Mouse (Mus musculus): ENCODE measurements around the gene Lgmn. TPM values are rescaled to one million over a fixed set of nuclear protein-coding genes. Genes with fewer than 3 reads are reported as not detected.
A peak's percentile ranks its signal among the peaks of the same experiment; 100 is the strongest.

Lgmn gene
- total RNA-seq, 2 experiments from 2014 or later = 93.8 to 102 TPM

DNA sequence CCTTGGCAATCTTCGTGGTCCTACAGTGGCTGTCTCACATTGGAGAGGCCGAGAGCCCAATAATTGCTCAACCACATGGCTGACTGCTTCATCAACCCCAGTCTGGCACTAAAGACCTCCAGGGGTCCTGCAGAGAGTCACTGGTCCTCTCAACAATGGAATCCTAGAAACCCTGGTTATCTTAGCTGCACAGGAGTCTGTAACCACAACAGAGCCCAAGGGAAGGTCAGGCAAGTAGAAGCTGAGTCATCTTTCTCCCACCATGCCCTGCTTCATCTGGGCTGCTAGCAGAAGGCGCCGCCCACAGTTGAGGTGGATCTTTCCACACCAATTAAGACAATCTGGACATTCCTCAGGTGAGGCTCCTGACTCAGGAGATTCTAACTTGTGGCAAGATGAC, 80.2 kb downstream of the Lgmn start:
- intact Hi-C loops (cut with DNase I) = no loop called here
- Histone ChIP-seq H3K27ac (no peak overlapping the region), H3K4me3 (no peak overlapping the region)
- no peak for DNase-seq (ENCODE audit: extremely low spot score in 1 of 2, low spot score in 2 of 2)
- no peak for TF ChIP-seq CTCF (IDR thresholded peaks at IDR 0.05)

DNA sequence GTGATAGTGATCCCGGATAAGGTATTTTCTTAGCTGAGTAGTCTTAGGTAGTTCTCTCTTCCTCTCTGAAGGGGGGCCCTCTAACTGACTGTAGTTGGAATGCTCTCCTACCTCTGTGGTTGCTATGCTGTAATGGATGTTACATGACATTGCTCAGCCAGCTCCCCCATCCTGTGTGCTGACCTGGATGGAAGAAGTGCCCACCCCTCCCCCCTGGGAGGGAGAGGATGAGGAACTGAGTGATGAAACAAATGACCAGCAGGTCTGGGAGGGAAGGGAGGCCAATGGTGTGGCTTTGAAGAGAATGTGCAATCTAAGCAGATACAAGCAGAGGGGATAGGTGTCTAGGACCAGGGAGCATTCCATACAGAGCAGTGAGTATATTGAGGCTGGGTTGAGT, 82.8 kb downstream of the Lgmn start:
- TF ChIP-seq CTCF (IDR thresholded peaks at IDR 0.05) = no peak
- no peak for DNase-seq (ENCODE audit: extremely low spot score in 1 of 2, low spot score in 2 of 2)
- intact Hi-C loops (cut with DNase I) = no loop called here
- Histone ChIP-seq H3K27ac (no peak overlapping the region), H3K4me3 (no peak overlapping the region)

- no peak for TF ChIP-seq CTCF (IDR thresholded peaks at IDR 0.05)
- H3K4me3 ChIP-seq = no peak overlapping the region
- H3K27ac ChIP-seq = no peak overlapping the region
- no peak for DNase-seq (ENCODE audit: extremely low spot score in 1 of 2, low spot score in 2 of 2)
- intact Hi-C loops (cut with DNase I) = no loop called here
Observed at GRCm38 (mm10) chr12:102355784-102356183, 83.8 kb downstream of the Lgmn start.

DNA sequence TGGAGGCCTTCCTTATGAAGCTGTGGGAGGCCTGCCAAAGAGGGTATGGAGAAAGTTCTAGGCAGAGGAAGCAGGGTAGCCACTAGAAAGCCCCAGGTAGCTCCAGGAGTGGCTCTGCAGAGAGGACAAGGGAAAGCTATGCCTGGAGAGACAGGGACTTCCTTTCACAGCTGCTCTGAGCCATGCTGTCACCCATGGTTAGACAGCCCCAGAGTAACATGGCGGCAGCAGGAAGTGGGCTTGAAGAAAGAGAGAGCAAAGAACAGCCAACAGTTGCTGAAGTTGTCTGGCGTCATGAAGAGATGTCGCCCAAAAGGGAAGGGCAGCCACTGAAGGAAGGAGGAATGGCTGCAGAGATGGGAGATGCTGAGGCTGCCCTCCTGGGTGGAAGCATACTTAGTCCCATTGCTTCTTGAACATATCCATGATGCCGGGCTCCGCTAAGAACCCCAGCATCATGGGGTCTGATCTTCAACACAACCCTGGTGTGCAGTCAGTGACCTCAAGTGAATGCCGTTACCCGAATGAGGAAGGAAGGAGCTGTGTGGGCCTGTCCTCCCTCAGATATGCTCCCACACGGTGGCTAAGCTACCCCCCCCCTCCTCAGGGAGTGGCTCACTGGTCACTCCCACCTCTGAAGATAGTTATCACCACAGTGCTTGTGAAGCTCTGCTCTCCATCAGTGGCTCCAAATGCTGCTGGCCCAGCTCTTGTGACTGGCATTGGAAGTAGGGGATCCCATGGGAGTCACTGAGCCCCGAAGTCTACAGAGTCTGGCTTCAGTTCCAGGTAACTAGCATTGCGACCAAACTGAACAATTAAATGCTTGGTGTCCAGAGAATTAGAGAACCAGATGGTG, 85.3 kb downstream of the Lgmn start:
- Histone ChIP-seq H3K27ac (no peak overlapping the region), H3K4me3 (no peak overlapping the region)
- TF ChIP-seq CTCF (IDR thresholded peaks at IDR 0.05) = no peak
- intact Hi-C loops (cut with DNase I) = no loop called here
- DNase-seq (ENCODE audit: extremely low spot score in 1 of 2, low spot score in 2 of 2) = no peak

GRCm38 (mm10) chr12:102350997-102351396, 88.6 kb downstream of the Lgmn start:
- no peak overlapping the region for H3K4me3 ChIP-seq
- no peak overlapping the region for H3K27ac ChIP-seq
- intact Hi-C loops (cut with DNase I) = no loop called here
- DNase-seq (ENCODE audit: extremely low spot score in 1 of 2, low spot score in 2 of 2) = no peak
- no peak for TF ChIP-seq CTCF (IDR thresholded peaks at IDR 0.05)

DNA sequence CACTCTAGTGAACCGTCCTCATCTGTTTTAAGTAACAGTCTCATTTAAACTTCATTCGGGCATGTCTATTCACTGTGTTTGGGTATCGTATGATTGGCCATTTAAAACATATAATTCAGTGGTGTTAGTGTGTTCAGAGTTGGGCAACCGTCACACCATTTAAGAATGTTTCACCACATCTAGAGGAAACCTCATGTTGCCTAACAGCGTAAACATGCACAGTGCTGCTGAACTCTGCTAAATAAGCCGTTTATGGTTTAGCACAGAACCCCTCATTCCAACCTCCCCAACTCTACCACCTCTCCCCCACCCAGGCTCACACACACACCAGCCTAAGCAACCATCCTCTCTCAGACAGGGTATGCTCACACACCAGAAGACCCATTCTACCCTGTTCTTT, 91.2 kb downstream of the Lgmn start:
- intact Hi-C loops (cut with DNase I) = no loop called here
- TF ChIP-seq CTCF (IDR thresholded peaks at IDR 0.05) = no peak
- no peak overlapping the region for H3K4me3 ChIP-seq
- no peak for DNase-seq (ENCODE audit: extremely low spot score in 1 of 2, low spot score in 2 of 2)
- H3K27ac ChIP-seq = no peak overlapping the region

DNA sequence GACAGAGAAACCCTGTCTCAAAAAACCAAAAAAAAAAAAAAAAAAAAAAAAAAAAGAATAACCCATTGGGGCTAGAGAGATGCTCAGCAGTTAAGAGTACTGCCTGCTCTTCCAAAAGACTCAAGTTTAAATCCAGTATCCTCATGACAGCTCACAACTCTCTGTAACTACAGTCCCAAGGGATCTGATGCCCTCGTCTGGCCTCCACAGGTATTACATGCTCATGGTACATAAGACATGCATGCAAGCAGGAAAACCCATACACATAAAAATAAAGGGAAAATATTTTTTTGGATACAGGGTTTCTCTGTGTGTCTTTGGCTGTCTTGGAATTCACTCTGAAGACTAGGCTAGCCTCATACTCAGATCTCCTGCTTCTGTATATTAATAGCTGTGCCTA, 93.1 kb downstream of the Lgmn start:
- intact Hi-C loops (cut with DNase I) = no loop called here
- no peak overlapping the region for H3K27ac ChIP-seq
- H3K4me3 ChIP-seq = no peak overlapping the region
- TF ChIP-seq CTCF (IDR thresholded peaks at IDR 0.05) = peak; percentile 61
- DNase-seq (ENCODE audit: extremely low spot score in 1 of 2, low spot score in 2 of 2) = peak in 1 of 2 experiments; percentile 42

GRCm38 (mm10) chr12:102345031-102345815, 94.4 kb downstream of the Lgmn start:
- Histone ChIP-seq H3K4me3 (no peak overlapping the region), H3K27ac (no peak overlapping the region)
- intact Hi-C loops (cut with DNase I) = no loop called here
- no peak for TF ChIP-seq CTCF (IDR thresholded peaks at IDR 0.05)
- DNase-seq (ENCODE audit: extremely low spot score in 1 of 2, low spot score in 2 of 2) = no peak

Other genes starting within 250 kb of the Lgmn start
- 1 to 10 TPM; 3.8 to 5.9 TPM for gene Rin3, start 156.8 kb downstream of the Lgmn start, total RNA-seq (2021)
- gene Golga5, start 29.3 kb upstream of the Lgmn start, total RNA-seq (2021) = 10 to 100 TPM; 26.7 to 28.2 TPM
- 100 to 1,000 TPM; 176 to 177 TPM for gene Chga, start 115.2 kb upstream of the Lgmn start, total RNA-seq (2021)